Mouse (Mus musculus) lung, postnatal 0 days (tissue): ENCODE results near the gene Klhl7.

Experiments
- CTCF ChIP-seq: IDR thresholded peaks from 2 replicates; pipeline ENCODE4 v1.5.1; 2016; ENCODE audit warnings: antibody characterized with exemption, mild to moderate bottlenecking
- EP300 ChIP-seq: IDR thresholded peaks from 2 replicates; pipeline ENCODE4 v1.6.1; 2016; ENCODE audit warnings: antibody characterized with exemption, mild to moderate bottlenecking, control low read depth

DNA sequence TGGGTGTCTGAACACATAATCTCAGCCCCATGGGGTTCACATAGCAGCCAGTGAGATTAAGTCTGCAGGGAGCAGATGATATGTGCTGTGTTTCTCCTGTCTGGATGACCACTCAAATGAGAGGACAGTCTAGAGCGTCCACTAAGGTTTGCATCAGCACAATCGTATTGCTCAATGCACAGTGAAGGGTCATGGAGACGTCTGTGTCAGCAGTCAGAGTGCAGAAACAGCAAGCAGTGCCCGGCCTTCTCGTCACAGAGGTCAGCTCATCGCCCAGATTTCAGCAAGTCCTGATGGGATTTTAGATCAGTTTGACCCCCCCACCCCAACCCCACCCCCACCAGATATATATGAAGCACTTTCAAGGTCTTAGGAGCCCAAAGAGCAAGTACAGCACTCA, 31.4 kb upstream of the Klhl7 start:
- TF ChIP-seq CTCF, result no peak
- TF ChIP-seq EP300, result no peak
